11 mouse cellular contexts compared by ENCODE assay signal in genomic region chr10:17656305-17656704, GRCm38 (mm10).
DNase-seq lines count a peak whose midpoint lies in the region; ATAC-seq and TF ChIP-seq lines count a peak whose summit lies in the region.
"Had no signal": no experiment of that assay in that cellular context is flagged by ENCODE, and none has a peak within 500 bp of the region (broad histone marks: within the 10 kb centered on the region; RNA-seq: fewer than 3 reads in every experiment).

No protein-coding gene starts in this region.

- H3K4me1 ChIP-seq in embryonic facial prominence, embryonic 11.5 days (ENCODE audit: control insufficient read depth, insufficient read depth, low read length): no peaks in the 10 kb centered on the region; the same call in 1 of the 2 replicates
- H3K4me1 ChIP-seq in embryonic facial prominence, embryonic 10.5 days: peaks cover 38% of the 10 kb centered on the region
- H3K4me1 ChIP-seq in heart, postnatal 0 days (ENCODE audit: control insufficient read depth, insufficient read depth): 0 out of 2 replicates have a peak, but pooled peaks cover 9% of the 10 kb centered on the region
- H3K4me1 ChIP-seq in midbrain, postnatal 0 days (ENCODE audit: insufficient read depth, low read length): no peaks in the 10 kb centered on the region

- DNase-seq in embryonic facial prominence, embryonic 11.5 days (ENCODE audit: low spot score): peak; percentile 5
- DNase-seq in embryonic facial prominence, embryonic 10.5 days (ENCODE audit: low spot score): no peak
- DNase-seq in heart, postnatal 0 days (ENCODE audit: low spot score): peak; percentile 16
- no peak for DNase-seq in heart, postnatal 36 days
- peak; percentile 7 for DNase-seq in right cerebral cortex, adult 18-20 months
- no peak for DNase-seq in right cerebral cortex, postnatal 14 days
- no peak for DNase-seq in midbrain, postnatal 0 days (ENCODE audit: low spot score)
- DNase-seq: cerebellum, adult 18-20 months had no signal

- H3K27me3 ChIP-seq in embryonic facial prominence, embryonic 11.5 days (ENCODE audit: control insufficient read depth, insufficient read depth, low read length): no peaks in the 10 kb centered on the region
- H3K27me3 ChIP-seq in embryonic facial prominence, embryonic 10.5 days (replicated peaks; ENCODE audit: low read depth, poor library complexity, severe bottlenecking): no peaks in the 10 kb centered on the region; the same call in 1 of the 2 replicates
- no peaks in the 10 kb centered on the region for H3K27me3 ChIP-seq in heart, postnatal 0 days (ENCODE audit: control insufficient read depth, insufficient read depth, low read length)
- no peaks in the 10 kb centered on the region for H3K27me3 ChIP-seq in midbrain, postnatal 0 days (ENCODE audit: insufficient read depth, low read length)

- no peak overlapping the region for H3K4me3 ChIP-seq in embryonic facial prominence, embryonic 11.5 days (ENCODE audit: low read depth, low read length)
- no peak overlapping the region for H3K4me3 ChIP-seq in embryonic facial prominence, embryonic 10.5 days
- H3K4me3 ChIP-seq in heart, postnatal 0 days (ENCODE audit: low read depth, low read length): peak overlapping the region; percentile 6; the same call in 1 of the 2 replicates
- H3K4me3 ChIP-seq in midbrain, postnatal 0 days (ENCODE audit: low read depth, low read length): no peak overlapping the region
- H3K4me3 ChIP-seq: neural tube, embryonic 13.5 days had no signal

- WGBS in embryonic facial prominence, embryonic 11.5 days: 83% methylated on average over 10 of the region's 10 CpGs
- WGBS in embryonic facial prominence, embryonic 10.5 days: 75% methylated on average over 10 of the region's 10 CpGs
- WGBS in heart, postnatal 0 days: 33% methylated on average over 10 of the region's 10 CpGs
- 81% methylated on average over 10 of the region's 10 CpGs for WGBS in midbrain, postnatal 0 days

- H3K9me3 ChIP-seq in embryonic facial prominence, embryonic 11.5 days (replicated peaks; ENCODE audit: control insufficient read depth, low read length): no peaks in the 10 kb centered on the region
- H3K9me3 ChIP-seq in embryonic facial prominence, embryonic 10.5 days: no peaks in the 10 kb centered on the region
- H3K9me3 ChIP-seq in heart, postnatal 0 days (replicated peaks; ENCODE audit: control insufficient read depth, low read length): no peaks in the 10 kb centered on the region
- H3K9me3 ChIP-seq in midbrain, postnatal 0 days (ENCODE audit: low read length): no peaks in the 10 kb centered on the region
- H3K9me3 ChIP-seq: neural tube, embryonic 13.5 days had no signal

- intact Hi-C loops in heart, postnatal 36 days (cut with DNase I): no loop called here

- no peak for ATAC-seq in embryonic facial prominence, embryonic 11.5 days (replicated peaks; ENCODE audit: insufficient number of reproducible peaks, low FRiP score, low TSS enrichment, low read depth)
- 0 out of 2 replicates have a peak, but pooled peaks have one; percentile 30 for ATAC-seq in heart, postnatal 0 days (ENCODE audit: insufficient read depth, low read depth)
- no peak for ATAC-seq in megakaryocyte progenitor cell, adult 5-6 weeks (replicated peaks; ENCODE audit: poor library complexity)
- ATAC-seq in midbrain, postnatal 0 days (ENCODE audit: low FRiP score): no peak
- ATAC-seq: activated CD4-positive, CD25-positive, alpha-beta regulatory T cell, adult 4 months had no signal

- TF ChIP-seq EP300 in heart, postnatal 0 days (IDR thresholded peaks at IDR 0.05; ENCODE audit: low read depth): no peak

- H3K9ac ChIP-seq in embryonic facial prominence, embryonic 11.5 days (replicated peaks; ENCODE audit: low read length): no peak overlapping the region
- no peak overlapping the region for H3K9ac ChIP-seq in heart, postnatal 0 days (replicated peaks; ENCODE audit: low read depth, low read length)
- H3K9ac ChIP-seq in midbrain, postnatal 0 days (replicated peaks; ENCODE audit: low read length, poor library complexity, severe bottlenecking): no peak overlapping the region
- H3K9ac ChIP-seq: neural tube, embryonic 13.5 days had no signal

- no peaks in the 10 kb centered on the region for H3K36me3 ChIP-seq in embryonic facial prominence, embryonic 11.5 days (replicated peaks; ENCODE audit: control insufficient read depth, insufficient read depth, low read depth, low read length)
- no peaks in the 10 kb centered on the region for H3K36me3 ChIP-seq in embryonic facial prominence, embryonic 10.5 days (replicated peaks)
- H3K36me3 ChIP-seq in heart, postnatal 0 days (replicated peaks; ENCODE audit: control insufficient read depth, insufficient read depth, low read length): no peaks in the 10 kb centered on the region
- no peaks in the 10 kb centered on the region for H3K36me3 ChIP-seq in midbrain, postnatal 0 days (ENCODE audit: insufficient read depth, low read length)
- H3K36me3 ChIP-seq: neural tube, embryonic 13.5 days had no signal

- H3K27ac ChIP-seq in embryonic facial prominence, embryonic 11.5 days (replicated peaks; ENCODE audit: low read depth, low read length): no peak overlapping the region
- H3K27ac ChIP-seq in embryonic facial prominence, embryonic 10.5 days (replicated peaks): no peak overlapping the region
- H3K27ac ChIP-seq in heart, postnatal 0 days (ENCODE audit: low read depth): no peak overlapping the region
- H3K27ac ChIP-seq in midbrain, postnatal 0 days (ENCODE audit: low read depth, low read length): no peak overlapping the region
- H3K27ac ChIP-seq: neural tube, embryonic 13.5 days had no signal

- no peak overlapping the region for H3K4me2 ChIP-seq in embryonic facial prominence, embryonic 11.5 days (ENCODE audit: low read depth, low read length)
- H3K4me2 ChIP-seq in heart, postnatal 0 days (ENCODE audit: low read depth, low read length): peak overlapping the region; percentile 26
- H3K4me2 ChIP-seq in midbrain, postnatal 0 days (ENCODE audit: low read depth, low read length, poor library complexity, severe bottlenecking): no peak overlapping the region

- no peak for TF ChIP-seq CTCF in heart, postnatal 0 days (IDR thresholded peaks at IDR 0.05; ENCODE audit: low read depth)
- TF ChIP-seq CTCF in midbrain, postnatal 0 days (IDR thresholded peaks at IDR 0.05): no peak

Comparison
In these comparisons a context has a peak if more than half of its experiments do, and no peak if none do; other contexts are left out.
1. DNase-seq: peak in embryonic facial prominence, embryonic 11.5 days (single experiment), heart, postnatal 0 days (single experiment) and right cerebral cortex, adult 18-20 months (single experiment); none in embryonic facial prominence, embryonic 10.5 days (single experiment), heart, postnatal 36 days (0 of 2), right cerebral cortex, postnatal 14 days (single experiment) and midbrain, postnatal 0 days (single experiment).